Mouse (Mus musculus) kidney, adult 2 months (tissue): Measurements from ENCODE around the gene Sox30. TPM values are rescaled to one million over a fixed set of nuclear protein-coding genes. Genes with fewer than 3 reads are reported as not detected.

ENCODE experiments used
- DNase-seq: peaks from one replicate; pipeline ENCODE4 v3.0.0; 2021
- H3K27ac ChIP-seq: fragments of 200-500 bp; 2 replicates; pipeline ENCODE4 v1.5.1; 2012; ENCODE audit warnings: low read depth, low read length, control low read depth, inconsistent platforms; ENCODE audit not compliant: insufficient read depth
- H3K27me3 ChIP-seq: fragments of 200-500 bp; replicated peaks from 2 replicates; pipeline ENCODE4 v1.6.1; 2012; ENCODE audit warnings: mild to moderate bottlenecking, moderate library complexity, low read length, inconsistent platforms; ENCODE audit not compliant: control insufficient read depth, insufficient read depth
- H3K36me3 ChIP-seq: fragments of 200-500 bp; 2 replicates; pipeline ENCODE4 v1.6.1; 2012; ENCODE audit warnings: mild to moderate bottlenecking, moderate library complexity, low read length, inconsistent platforms; ENCODE audit not compliant: control insufficient read depth, insufficient read depth
- H3K4me1 ChIP-seq: fragments of 200-500 bp; 2 replicates; pipeline ENCODE4 v1.6.1; 2011; ENCODE audit warnings: low read length; ENCODE audit not compliant: control insufficient read depth, insufficient read depth
- H3K4me3 ChIP-seq: fragments of 200-500 bp; 2 replicates; pipeline ENCODE4 v1.5.1; 2011; ENCODE audit warnings: mild to moderate bottlenecking, low read depth, low read length, control low read depth; ENCODE audit not compliant: insufficient read depth
- CTCF ChIP-seq: fragments of 200-500 bp; conservative IDR thresholded peaks from 2 replicates; pipeline ENCODE4 v1.5.1; 2011; ENCODE audit warnings: low read depth, mild to moderate bottlenecking, control low read depth, low read length, moderate library complexity, mixed read lengths; ENCODE audit not compliant: insufficient read depth, insufficient read length
- POLR2A ChIP-seq: fragments of 200-500 bp; IDR thresholded peaks from one replicate; pipeline ENCODE4 v1.6.1; 2011; ENCODE audit warnings: low read depth, low read length, control low read depth
- WGBS: fragments of 180-500 bp; shearing (Covaris S2); methylation state at CpG from one replicate; pipeline ENCODE4 v1.1.7; 2018; 5-methylcytosine and 5-hydroxymethylcytosine counted together
- polyA plus RNA-seq: library from polyadenylated mRNA; depleted of rRNA; stranded (reverse); fragments of >200 nt; gene quantifications from 2 replicates; pipeline ENCODE4 v1.2.3, GENCODE M21; 2012

Gene Sox30
- polyA plus RNA-seq, 1 experiment: 0.11 TPM

DNA sequence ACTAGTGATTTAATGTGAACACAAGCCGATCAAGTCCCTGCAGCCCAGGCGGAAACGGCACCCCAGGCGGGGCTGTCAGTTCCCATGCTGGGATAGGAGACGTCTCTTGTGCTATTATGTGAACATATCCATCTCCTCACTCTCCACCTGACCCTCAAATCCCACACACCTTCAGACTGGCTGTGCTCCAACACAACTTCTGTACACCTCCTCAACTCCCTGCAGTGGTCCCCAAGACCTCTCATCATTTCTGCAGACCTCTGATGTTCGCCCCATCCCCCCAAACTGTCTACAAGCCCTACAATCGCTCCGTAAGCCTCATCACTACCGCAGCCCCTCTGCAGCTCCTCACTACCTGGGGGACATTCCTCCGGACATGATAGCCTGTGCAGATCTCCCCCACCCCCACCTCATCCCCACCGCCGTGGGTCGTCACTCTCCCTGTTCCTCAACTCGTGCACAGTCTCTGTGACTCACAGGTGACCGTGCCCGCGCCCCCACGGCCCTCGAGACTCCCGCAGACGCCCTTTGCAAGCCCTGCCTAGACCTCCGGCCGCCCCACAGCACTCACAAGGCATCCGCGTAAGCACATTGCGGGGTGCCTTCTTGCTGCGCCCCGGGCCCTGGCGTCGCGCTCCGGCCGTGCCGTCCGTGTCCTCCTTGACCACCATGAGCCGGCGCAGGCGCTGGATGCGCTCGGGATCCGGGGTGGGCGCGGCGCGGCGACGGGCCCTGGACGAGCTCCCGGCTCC lies 36.0 kb upstream of the Sox30 start:
- TF ChIP-seq POLR2A (no peak), CTCF (no peak)
- DNase-seq: no peak
- Histone ChIP-seq H3K27ac (no peak overlapping the region), H3K4me3 (peak overlapping the region; percentile 92), H3K27me3 (no peaks in the 10 kb centered on the region), H3K36me3 (no peaks in the 10 kb centered on the region), H3K4me1 (no peaks in the 10 kb centered on the region)
- under 1% methylated on average over 49 of the region's 49 CpGs for WGBS

DNA sequence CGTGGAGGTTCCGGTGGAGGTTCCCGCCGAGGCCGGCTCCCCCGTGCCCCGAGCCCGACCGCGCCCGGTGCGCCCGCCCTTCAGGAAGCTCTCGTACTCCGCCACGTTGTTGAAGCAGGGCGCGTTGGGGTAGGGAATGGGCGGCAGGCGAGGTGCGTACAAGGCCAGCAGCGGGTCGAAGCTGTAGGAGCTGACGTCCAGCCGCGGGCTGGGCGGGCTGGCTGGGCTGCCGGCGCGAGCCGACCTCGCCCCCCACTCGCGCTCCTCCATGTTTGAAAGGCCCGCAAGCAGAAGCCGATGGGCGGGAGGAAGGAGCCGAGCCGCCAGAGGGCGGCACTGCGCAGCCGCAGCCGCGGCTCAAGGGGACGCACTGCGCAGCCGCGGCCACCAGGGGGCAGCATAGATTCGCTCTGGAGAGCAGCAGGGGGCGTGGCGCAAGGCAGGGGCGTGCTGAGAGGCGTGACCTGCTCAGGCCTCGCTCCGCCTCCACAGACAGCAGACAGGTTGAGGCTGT lies 35.4 kb upstream of the Sox30 start, which contains the start of gene Lsm11:
Gene Lsm11 (minus strand): TSS at position 293 of the 514 bp plus-strand sequence.
- DNase-seq: peak; percentile 97
- Histone ChIP-seq H3K27me3 (no peaks in the 10 kb centered on the region), H3K4me1 (no peaks in the 10 kb centered on the region), H3K4me3 (peak within 1 kb of the TSS; percentile 92), H3K27ac (no peak within 1 kb of the TSS), H3K36me3 (no peaks in the 10 kb centered on the region)
- 1% methylated on average over 55 of the region's 55 CpGs for WGBS
- TF ChIP-seq POLR2A: no peak
- TF ChIP-seq CTCF: peak; percentile 98

DNA sequence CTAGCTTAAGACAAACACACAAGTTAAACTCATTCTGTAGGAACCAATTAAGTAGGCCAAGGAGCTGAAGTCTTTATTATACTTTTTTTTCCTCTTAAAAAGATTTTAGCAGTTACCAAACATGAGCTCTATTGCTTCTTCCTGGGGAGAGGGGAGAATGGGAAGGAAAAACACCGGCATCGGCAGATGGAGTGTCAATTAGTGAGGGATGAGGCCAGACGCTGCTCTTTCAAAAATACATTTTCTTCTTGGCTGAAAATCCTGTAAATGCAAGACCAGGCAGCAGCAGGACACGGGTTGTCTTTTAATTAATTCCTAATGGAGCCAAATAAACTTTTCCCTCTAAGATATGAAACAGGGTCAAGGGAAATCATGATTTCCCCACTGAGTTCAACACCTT lies 33.3 kb upstream of the Sox30 start:
- Histone ChIP-seq H3K4me1 (no peaks in the 10 kb centered on the region), H3K36me3 (no peaks in the 10 kb centered on the region), H3K27me3 (no peaks in the 10 kb centered on the region), H3K27ac (no peak overlapping the region), H3K4me3 (no peak overlapping the region)
- TF ChIP-seq POLR2A: no peak
- TF ChIP-seq CTCF: no peak
- 86% methylated on average over 4 of the region's 4 CpGs for WGBS
- no peak for DNase-seq

DNA sequence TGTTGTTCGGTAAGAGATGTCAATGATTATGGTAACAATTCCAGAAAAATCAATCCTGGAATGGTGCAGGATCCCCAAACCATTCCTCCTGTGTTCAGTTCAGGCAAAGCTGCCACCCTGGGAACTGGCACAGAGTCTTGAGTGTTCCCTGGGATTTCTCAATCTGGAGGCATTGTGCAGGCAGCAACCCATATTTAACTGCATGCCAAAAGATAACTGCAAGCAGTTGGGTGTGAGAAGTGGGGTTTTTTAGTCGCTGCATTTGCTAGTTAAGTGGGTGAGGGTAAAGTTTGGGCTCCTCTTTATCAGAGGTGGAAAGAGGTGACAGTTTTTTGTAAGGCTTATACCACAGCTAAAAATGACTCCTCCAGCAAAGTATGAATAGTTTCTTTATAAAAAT lies 32.6 kb upstream of the Sox30 start:
- no peaks in the 10 kb centered on the region for H3K27me3 ChIP-seq
- no peaks in the 10 kb centered on the region for H3K36me3 ChIP-seq
- H3K4me1 ChIP-seq: no peaks in the 10 kb centered on the region
- TF ChIP-seq CTCF (no peak), POLR2A (no peak)
- 89% methylated on average over 2 of the region's 2 CpGs for WGBS
- DNase-seq: no peak
- H3K27ac ChIP-seq: no peak overlapping the region
- H3K4me3 ChIP-seq: no peak overlapping the region

DNA sequence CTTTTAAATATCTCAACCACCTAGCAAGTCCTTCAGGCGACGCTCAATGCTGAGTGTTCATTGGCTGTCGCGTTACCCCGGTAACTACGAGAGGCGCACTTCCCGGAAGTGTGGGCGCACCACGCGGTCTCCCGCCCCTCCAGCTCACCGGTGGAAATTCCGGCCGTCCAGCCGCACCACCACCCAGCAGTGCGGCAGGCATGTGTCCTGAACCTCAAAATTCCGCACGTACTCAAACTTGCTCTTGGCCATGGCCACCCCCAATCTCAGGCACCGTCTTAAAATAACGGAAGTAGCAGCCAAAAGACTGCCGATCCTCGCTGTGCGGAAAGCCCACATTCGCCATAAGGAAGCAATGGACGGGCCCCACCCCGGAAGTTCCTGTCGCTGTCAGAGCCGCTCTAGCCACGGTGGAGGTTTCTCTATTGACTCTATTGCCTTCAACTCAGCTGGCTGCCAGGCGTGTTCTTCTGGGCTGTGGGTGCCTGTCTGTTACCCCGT lies 24.9 kb upstream of the Sox30 start, which contains the start of gene Thg1l:
Gene Thg1l (minus strand): TSS at position 368 of the 501 bp plus-strand sequence.
- under 1% methylated on average over 32 of the region's 32 CpGs for WGBS
- Histone ChIP-seq H3K4me1 (no peaks in the 10 kb centered on the region), H3K27me3 (no peaks in the 10 kb centered on the region), H3K4me3 (peak within 1 kb of the TSS; percentile 81), H3K27ac (peak within 1 kb of the TSS; percentile 59), H3K36me3 (no peaks in the 10 kb centered on the region)
- DNase-seq: peak; percentile 96
- TF ChIP-seq CTCF: no peak
- TF ChIP-seq POLR2A: no peak

DNA sequence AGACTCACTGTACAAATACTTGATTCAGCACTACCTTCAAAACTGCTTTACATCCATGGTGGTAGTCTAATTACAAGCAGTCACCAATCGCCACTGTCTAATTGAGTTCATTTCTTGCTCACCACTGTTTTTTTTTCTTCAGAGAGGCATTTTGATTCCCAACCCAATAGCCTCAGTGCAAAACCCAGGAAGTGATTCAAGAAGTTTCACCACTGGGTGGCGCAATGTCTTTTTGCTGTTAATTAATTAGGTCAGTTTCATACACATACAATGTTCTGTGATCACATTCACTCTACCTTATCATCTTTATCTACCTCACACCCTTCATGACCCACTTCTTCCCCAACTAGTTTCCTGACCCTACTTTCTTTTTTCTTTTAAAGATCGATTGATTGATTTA lies 20.5 kb upstream of the Sox30 start:
- TF ChIP-seq CTCF (no peak), POLR2A (no peak)
- Histone ChIP-seq H3K36me3 (no peaks in the 10 kb centered on the region), H3K4me3 (no peak overlapping the region), H3K27ac (no peak overlapping the region), H3K4me1 (no peaks in the 10 kb centered on the region), H3K27me3 (no peaks in the 10 kb centered on the region)
- WGBS: 78% methylated on average over 3 of the region's 3 CpGs
- no peak for DNase-seq

DNA sequence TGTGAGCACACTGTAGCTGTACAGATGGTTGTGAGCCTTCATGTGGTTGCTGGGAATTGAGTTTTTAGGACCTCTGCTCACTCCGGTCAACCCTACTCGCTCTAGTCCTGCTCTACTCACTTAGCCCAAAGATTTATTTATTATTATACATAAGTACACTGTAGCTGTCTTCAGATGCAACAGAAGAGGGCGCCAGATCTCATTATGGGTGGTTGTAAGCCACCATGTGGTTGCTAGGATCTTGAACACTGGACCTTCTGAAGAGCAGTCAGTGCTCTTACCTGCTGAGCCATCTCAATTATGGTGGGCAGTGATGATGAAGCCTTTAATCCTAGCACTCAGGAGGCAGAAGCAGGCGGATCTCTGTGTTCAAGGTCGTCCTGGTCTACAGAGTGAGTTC lies 20.1 kb upstream of the Sox30 start:
- H3K36me3 ChIP-seq: no peaks in the 10 kb centered on the region
- H3K27me3 ChIP-seq: no peaks in the 10 kb centered on the region
- no peak for DNase-seq
- H3K4me3 ChIP-seq: no peak overlapping the region
- 86% methylated on average over 5 of the region's 5 CpGs for WGBS
- no peaks in the 10 kb centered on the region for H3K4me1 ChIP-seq
- TF ChIP-seq CTCF (0 out of 2 replicates have a peak, but pooled peaks have one; percentile 4), POLR2A (no peak)
- no peak overlapping the region for H3K27ac ChIP-seq
